Mouse (Mus musculus) midbrain, embryonic 13.5 days (tissue): Measurements from ENCODE around the gene Prkag1. TPM values are rescaled to one million over a fixed set of nuclear protein-coding genes. Genes with fewer than 3 reads are reported as not detected.

Experiments used
- ATAC-seq: fragments of 200-750 bp; cut with Nextera tagmentation; 2 replicates; pipeline ENCODE4 v1.8.0; 2017; ENCODE audit warnings: mild to moderate bottlenecking, moderate TSS enrichment, moderate library complexity
- H3K27ac ChIP-seq: fragments of 300-500 bp; sonication (generic); 2 replicates; pipeline ENCODE4 v1.5.1; 2015; ENCODE audit warnings: inconsistent platforms, mild to moderate bottlenecking, moderate library complexity
- H3K27me3 ChIP-seq: fragments of 300-500 bp; sonication (generic); 2 replicates; pipeline ENCODE4 v1.6.1; 2015; ENCODE audit warnings: mild to moderate bottlenecking, inconsistent platforms
- H3K36me3 ChIP-seq: fragments of 300-500 bp; sonication (generic); 2 replicates; pipeline ENCODE4 v1.6.1; 2015; ENCODE audit warnings: mild to moderate bottlenecking, inconsistent platforms
- H3K4me1 ChIP-seq: fragments of 300-500 bp; sonication (generic); replicated peaks from 2 replicates; pipeline ENCODE4 v1.6.1; 2015; ENCODE audit warnings: inconsistent platforms
- H3K4me2 ChIP-seq: fragments of 300-500 bp; sonication (generic); replicated peaks from 2 replicates; pipeline ENCODE4 v1.6.1; 2015; ENCODE audit warnings: moderate library complexity, mild to moderate bottlenecking, inconsistent platforms
- H3K4me3 ChIP-seq: fragments of 300-500 bp; sonication (generic); replicated peaks from 2 replicates; pipeline ENCODE4 v1.5.1; 2015; ENCODE audit warnings: mild to moderate bottlenecking, inconsistent platforms
- H3K9ac ChIP-seq: fragments of 300-500 bp; sonication (generic); replicated peaks from 2 replicates; pipeline ENCODE4 v1.6.1; 2015; ENCODE audit warnings: mild to moderate bottlenecking, inconsistent platforms
- H3K9me3 ChIP-seq: fragments of 300-500 bp; sonication (generic); 2 replicates; pipeline ENCODE4 v1.6.1; 2016; ENCODE audit warnings: mild to moderate bottlenecking, inconsistent platforms
- WGBS: fragments of 180-500 bp; shearing (Covaris S2); methylation state at CpG from one replicate; pipeline ENCODE4 v1.1.7; 2015; 5-methylcytosine and 5-hydroxymethylcytosine counted together
- polyA plus RNA-seq: library from polyadenylated mRNA; unstranded; fragments of >200 nt; fragmentation: Nextera tagmentation; extraction: Ambion mirVana; gene quantifications from 2 replicates; pipeline ENCODE4 v1.2.1, GENCODE M21; 2015

The Prkag1 gene
- polyA plus RNA-seq, 1 experiment from 2014 or later = 83.3 TPM

DNA sequence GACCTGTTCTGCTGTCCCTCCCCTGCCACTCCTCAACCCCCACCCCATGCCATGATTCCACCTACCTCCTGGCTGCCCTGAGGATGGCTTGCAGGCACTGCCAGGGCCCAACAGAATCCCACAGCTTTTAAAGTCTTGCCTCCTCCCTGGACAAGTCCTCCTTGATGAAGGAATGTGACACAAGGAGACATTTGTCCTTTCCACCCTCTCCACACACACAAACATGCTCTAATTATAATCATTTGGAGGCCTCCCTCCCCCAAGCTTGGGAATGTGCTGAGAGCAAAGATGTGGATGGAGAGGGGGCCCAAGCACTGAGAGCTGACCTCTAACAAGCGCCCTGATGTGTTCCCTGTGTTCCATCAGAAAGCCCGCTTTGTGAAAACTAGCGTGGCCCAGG is 21.9 kb downstream of the Prkag1 start, which contains the start of gene Ddn:
Ddn (minus strand) TSS at position 101 of the 400 bp plus-strand sequence.
- Histone ChIP-seq H3K27me3 (peaks cover 68% of the 10 kb centered on the region), H3K4me3 (peak within 1 kb of the TSS; percentile 48), H3K4me2 (peak within 1 kb of the TSS; percentile 63), H3K4me1 (peaks cover 47% of the 10 kb centered on the region), H3K27ac (no peak within 1 kb of the TSS), H3K36me3 (peaks cover 32% of the 10 kb centered on the region), H3K9me3 (no peaks in the 10 kb centered on the region), H3K9ac (peak within 1 kb of the TSS; percentile 59)
- no peak for ATAC-seq
- WGBS = 54% methylated on average over 3 of the region's 3 CpGs

DNA sequence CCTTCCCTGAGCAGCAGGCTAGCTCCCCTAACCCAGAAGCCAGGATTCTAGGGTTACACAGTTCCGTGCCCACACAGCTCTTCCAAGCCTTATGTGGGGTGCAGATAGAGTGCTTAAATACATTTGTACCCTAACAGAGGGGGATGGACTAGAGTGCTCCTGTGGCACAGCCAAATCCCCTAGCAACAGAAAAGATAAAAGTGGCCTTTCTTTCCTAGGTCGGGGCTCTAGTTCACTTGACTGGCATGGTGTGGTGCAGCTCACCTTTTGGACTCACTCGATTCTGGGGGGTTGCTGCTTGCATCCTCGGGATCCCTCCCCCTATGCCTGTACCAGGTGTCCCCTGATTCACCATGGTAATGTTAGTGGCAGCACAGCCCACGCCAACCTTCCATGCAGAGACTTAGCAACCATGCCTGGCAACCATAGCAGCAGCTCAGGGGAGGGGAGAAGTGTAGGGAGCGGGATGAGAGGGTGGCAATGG is 22.6 kb downstream of the Prkag1 start:
- H3K27me3 ChIP-seq = peaks cover 75% of the 10 kb centered on the region
- peak overlapping the region; percentile 63 for H3K4me2 ChIP-seq
- no peaks in the 10 kb centered on the region for H3K9me3 ChIP-seq
- H3K4me1 ChIP-seq = peaks cover 49% of the 10 kb centered on the region
- H3K36me3 ChIP-seq = peaks cover 25% of the 10 kb centered on the region
- peak overlapping the region; percentile 59; the same call in 1 of the 2 replicates for H3K9ac ChIP-seq
- no peak overlapping the region for H3K27ac ChIP-seq
- H3K4me3 ChIP-seq = peak overlapping the region; percentile 48
- ATAC-seq = no peak
- 6% methylated on average over 6 of the region's 6 CpGs for WGBS

DNA sequence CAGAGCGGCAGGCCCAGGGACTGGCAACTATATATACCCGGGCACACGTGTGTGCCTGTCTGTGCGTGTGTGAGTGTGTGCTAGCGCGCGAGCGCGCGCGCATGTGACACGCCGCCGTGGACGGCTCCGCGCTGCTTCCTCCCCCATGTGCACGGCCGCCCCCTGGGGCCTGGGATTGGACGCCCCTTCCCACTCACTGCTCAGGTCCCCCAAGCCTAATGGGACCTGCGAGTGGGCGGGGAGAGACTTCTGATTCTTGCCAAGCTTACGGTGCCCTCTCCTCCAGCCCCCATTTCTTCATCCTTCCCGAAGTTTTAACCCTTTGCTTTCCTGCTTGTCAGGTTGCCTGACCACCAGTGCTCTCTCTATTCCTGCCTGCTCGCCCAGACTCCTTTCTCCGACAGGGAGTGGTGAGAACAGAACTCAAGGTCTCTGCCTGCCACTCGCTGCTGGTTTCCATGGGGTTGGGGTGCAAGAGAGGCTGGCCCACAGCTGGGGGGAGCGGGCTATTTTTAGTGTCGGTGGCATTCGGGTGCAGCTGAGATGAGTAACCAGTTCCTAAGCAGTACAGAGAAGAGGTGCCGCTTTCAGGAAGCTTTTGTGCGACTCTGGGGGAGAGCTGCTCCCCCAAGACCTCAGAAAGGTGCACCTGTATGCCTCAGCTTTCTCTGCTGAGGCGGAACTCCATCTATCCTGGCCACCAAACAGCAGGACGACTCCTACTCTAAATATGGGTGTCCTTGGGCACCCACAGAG is 23.2 kb downstream of the Prkag1 start:
- H3K36me3 ChIP-seq = peaks cover 19% of the 10 kb centered on the region
- no peak overlapping the region for H3K27ac ChIP-seq
- peak; percentile 49 for ATAC-seq
- peaks cover 51% of the 10 kb centered on the region for H3K4me1 ChIP-seq
- whole genome bisulfite sequencing = 1% methylated on average over 33 of the region's 34 CpGs
- H3K9ac ChIP-seq = peak overlapping the region; percentile 59
- H3K27me3 ChIP-seq = peaks cover 81% of the 10 kb centered on the region
- H3K4me3 ChIP-seq = peak overlapping the region; percentile 48
- H3K9me3 ChIP-seq = no peaks in the 10 kb centered on the region
- peak overlapping the region; percentile 63 for H3K4me2 ChIP-seq

- Histone ChIP-seq H3K27ac (no peak overlapping the region), H3K4me3 (peak overlapping the region; percentile 48), H3K27me3 (peaks cover 91% of the 10 kb centered on the region), H3K36me3 (0 out of 2 replicates have a peak, but pooled peaks cover 11% of the 10 kb centered on the region), H3K4me1 (peaks cover 53% of the 10 kb centered on the region), H3K9me3 (no peaks in the 10 kb centered on the region), H3K4me2 (peak overlapping the region; percentile 63), H3K9ac (peak overlapping the region; percentile 59)
- WGBS = under 1% methylated on average over 58 of the region's 58 CpGs
- ATAC-seq = 0 out of 2 replicates have a peak, but pooled peaks have one; percentile 3
These were observed 24.2 kb downstream of the Prkag1 start for GRCm38 (mm10) chr15:98806809-98807770.

DNA sequence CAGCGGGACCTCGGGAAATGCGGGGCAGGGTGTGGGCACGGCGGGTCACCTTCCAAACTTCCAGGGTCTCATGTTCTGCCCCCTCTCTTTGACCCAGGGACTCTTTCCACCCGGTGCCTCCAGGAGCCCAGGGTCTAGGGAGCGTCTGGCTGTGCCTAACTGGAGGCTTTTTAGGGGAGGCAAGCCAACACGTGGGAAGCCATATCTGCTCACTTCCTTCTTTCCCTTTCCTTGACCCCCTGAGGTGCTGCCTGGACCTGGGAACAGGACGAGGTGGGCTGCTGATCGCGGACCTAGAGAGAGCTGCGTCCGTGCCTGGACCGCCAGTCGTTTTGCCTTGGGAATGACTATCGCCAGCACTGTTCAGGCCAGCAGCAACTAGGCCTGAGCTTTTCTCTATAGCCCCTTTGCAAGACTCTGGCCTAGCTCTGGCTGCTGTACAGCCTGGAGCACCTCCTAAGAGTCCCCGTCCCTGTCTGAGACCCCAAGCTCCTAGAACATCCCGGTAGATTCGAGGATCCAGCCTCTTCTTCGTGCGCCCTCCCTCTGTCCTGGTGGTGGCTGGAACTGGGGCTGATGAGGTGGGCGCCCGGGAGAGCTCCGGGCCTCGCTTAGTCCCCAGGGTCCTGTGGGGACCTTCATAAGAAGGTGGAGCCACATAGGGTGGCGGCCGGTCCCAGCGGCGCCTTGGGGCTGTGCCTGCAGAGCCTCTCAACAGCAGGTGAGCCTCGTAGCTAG is 25.1 kb downstream of the Prkag1 start:
- H3K4me2 ChIP-seq = peak overlapping the region; percentile 63

DNA sequence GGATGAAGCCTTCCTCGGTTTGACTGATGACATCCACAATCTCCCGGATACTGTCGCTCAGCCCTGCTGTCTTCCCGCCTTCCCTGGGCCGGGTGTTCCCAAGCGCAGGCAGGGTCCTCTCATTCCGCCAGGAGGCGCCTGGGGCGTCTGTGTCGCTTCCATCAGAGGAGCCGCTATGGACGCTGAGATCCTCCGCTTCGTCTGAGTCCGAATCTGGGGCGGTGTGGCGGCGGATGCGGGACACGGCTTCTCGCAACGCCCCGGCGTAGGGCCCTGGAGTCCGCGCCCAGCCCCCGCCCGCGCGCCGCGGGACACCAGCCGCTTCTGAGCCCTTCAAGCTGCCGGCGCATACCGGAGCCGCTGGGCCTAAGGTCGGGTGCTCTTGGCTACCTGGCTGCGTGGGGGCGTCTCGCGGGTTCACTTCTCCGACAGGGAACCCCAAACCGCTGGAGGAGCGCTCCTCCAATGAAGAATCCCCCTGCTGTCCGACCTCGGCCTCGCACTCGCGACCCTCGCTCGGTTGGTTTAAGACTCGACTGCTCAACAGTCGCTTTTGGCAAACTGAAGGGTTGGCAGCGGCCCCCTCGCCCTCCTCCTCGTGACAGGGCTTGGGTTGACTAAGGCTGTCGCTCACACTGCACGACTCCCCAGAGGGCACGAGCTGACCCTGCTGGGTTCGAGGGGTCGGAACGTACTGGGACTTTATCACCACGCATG is 25.8 kb downstream of the Prkag1 start:
- Histone ChIP-seq H3K4me1 (peaks cover 53% of the 10 kb centered on the region), H3K4me3 (peak overlapping the region; percentile 48), H3K27ac (no peak overlapping the region), H3K4me2 (peak overlapping the region; percentile 62), H3K9ac (peak overlapping the region; percentile 53), H3K9me3 (no peaks in the 10 kb centered on the region), H3K27me3 (peaks cover 100% of the 10 kb centered on the region), H3K36me3 (no peaks in the 10 kb centered on the region)
- WGBS = under 1% methylated on average over 64 of the region's 64 CpGs
- peak; percentile 55 for ATAC-seq

More for the DNA sequence above, 25.1 kb downstream of the Prkag1 start:
- peaks cover 53% of the 10 kb centered on the region for H3K4me1 ChIP-seq
- H3K36me3 ChIP-seq = 0 out of 2 replicates have a peak, but pooled peaks cover 5% of the 10 kb centered on the region
- 0 out of 2 replicates have a peak, but pooled peaks have one; percentile 10 for ATAC-seq
- H3K27me3 ChIP-seq = peaks cover 100% of the 10 kb centered on the region
- peak overlapping the region; percentile 48 for H3K4me3 ChIP-seq
- no peak overlapping the region; the same call in 1 of the 2 replicates for H3K9ac ChIP-seq
- no peaks in the 10 kb centered on the region for H3K9me3 ChIP-seq
- WGBS = 3% methylated on average over 30 of the region's 30 CpGs
- H3K27ac ChIP-seq = no peak overlapping the region; the same call in 1 of the 2 replicates

DNA sequence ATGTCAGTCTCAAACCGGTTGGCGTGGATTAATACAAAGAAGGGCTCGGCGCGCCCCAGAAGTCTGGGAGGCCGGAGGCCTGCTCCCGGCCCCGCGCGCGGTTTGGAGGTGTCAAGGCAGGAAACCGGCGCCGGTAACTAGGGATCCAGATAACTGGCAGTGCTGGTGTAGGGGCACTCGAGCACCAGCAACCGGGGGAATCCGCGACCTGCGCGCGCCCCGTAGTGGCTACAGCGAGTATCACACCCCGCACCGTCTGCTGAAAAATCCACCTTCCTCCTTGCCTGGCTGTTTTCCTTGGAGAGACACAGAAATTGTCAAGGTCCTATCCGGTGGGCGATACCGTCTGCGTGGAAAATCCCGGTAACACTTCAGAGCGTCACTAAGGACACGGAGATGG is 27.3 kb downstream of the Prkag1 start:
- Histone ChIP-seq H3K4me1 (peaks cover 52% of the 10 kb centered on the region), H3K27me3 (peaks cover 100% of the 10 kb centered on the region), H3K36me3 (no peaks in the 10 kb centered on the region), H3K27ac (no peak overlapping the region), H3K4me3 (peak overlapping the region; percentile 21; the same call in 1 of the 2 replicates), H3K9ac (no peak overlapping the region), H3K9me3 (no peaks in the 10 kb centered on the region), H3K4me2 (peak overlapping the region; percentile 32; the same call in 1 of the 2 replicates)
- WGBS = under 1% methylated on average over 32 of the region's 32 CpGs
- 0 out of 2 replicates have a peak, but pooled peaks have one; percentile 16 for ATAC-seq

GRCm38 (mm10) chr15:98802926-98803325 is 28.4 kb downstream of the Prkag1 start:
- no peak overlapping the region for H3K4me3 ChIP-seq
- 7% methylated on average over 8 of the region's 8 CpGs for WGBS
- peaks cover 100% of the 10 kb centered on the region for H3K27me3 ChIP-seq
- no peaks in the 10 kb centered on the region for H3K36me3 ChIP-seq
- no peak overlapping the region for H3K9ac ChIP-seq
- H3K9me3 ChIP-seq = no peaks in the 10 kb centered on the region
- ATAC-seq = no peak
- H3K4me2 ChIP-seq = no peak overlapping the region
- peaks cover 52% of the 10 kb centered on the region for H3K4me1 ChIP-seq
- H3K27ac ChIP-seq = no peak overlapping the region

DNA sequence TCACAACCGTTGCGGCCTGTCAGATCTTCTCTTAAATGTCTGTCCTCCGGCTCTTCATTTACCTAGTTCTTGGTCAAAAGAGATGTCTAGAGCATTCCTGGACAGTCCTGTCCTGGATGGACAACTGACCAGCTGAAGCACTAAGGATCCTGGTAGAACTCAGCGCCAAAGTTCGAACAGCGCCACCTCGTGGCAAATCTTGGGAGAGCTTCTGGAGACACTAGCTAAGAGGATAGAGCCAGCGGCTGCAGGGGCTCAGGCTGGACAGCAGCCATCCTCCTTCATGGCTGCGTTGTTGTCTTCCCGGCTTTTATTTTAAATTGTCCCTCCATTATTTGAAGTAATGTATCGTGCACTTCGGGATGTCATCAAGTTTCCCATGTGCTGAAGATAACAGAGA is 31.9 kb downstream of the Prkag1 start:
- Histone ChIP-seq H3K4me1 (peaks cover 35% of the 10 kb centered on the region), H3K9me3 (no peaks in the 10 kb centered on the region), H3K9ac (no peak overlapping the region), H3K36me3 (no peaks in the 10 kb centered on the region), H3K27ac (no peak overlapping the region), H3K4me2 (no peak overlapping the region), H3K4me3 (no peak overlapping the region), H3K27me3 (peaks cover 97% of the 10 kb centered on the region)
- ATAC-seq = no peak
- WGBS = 9% methylated on average over 12 of the region's 12 CpGs

GRCm38 (mm10) chr15:98798903-98799302 is 32.4 kb downstream of the Prkag1 start:
- no peaks in the 10 kb centered on the region for H3K36me3 ChIP-seq
- WGBS = 57% methylated on average over 3 of the region's 3 CpGs
- H3K9ac ChIP-seq = no peak overlapping the region
- no peak overlapping the region for H3K4me3 ChIP-seq
- no peak overlapping the region for H3K4me2 ChIP-seq
- H3K4me1 ChIP-seq = peaks cover 34% of the 10 kb centered on the region
- no peak for ATAC-seq
- H3K27me3 ChIP-seq = peaks cover 97% of the 10 kb centered on the region
- no peak overlapping the region for H3K27ac ChIP-seq
- no peaks in the 10 kb centered on the region for H3K9me3 ChIP-seq
